Mouse (Mus musculus): ENCODE measurements around the gene Gnmt.

Gnmt gene

DNA sequence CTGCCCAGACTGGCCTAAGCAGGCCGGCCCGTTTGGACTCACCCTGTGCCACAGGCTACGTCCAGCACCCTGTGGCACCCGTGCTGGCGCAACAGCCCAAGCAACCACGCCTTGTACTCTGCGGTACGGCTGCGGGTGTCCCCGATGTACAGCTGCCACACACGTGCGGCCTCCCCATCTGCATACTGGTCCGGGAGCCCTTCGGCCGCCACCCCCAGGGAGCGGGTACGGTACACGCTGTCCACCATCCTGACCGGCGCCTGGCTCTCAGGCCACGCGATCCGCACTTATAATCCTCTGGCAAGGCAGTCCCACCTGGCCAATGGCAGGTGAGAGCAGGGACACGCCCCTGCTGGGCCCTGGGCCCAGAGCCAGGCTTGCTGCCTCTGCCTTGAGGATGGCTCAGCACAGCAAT, at the start of gene Gnmt:
Gene Gnmt (minus strand): TSS at position 265 of the 415 bp plus-strand sequence.
- in situ Hi-C loops (cut with MboI, MseI): no loop called here

DNA sequence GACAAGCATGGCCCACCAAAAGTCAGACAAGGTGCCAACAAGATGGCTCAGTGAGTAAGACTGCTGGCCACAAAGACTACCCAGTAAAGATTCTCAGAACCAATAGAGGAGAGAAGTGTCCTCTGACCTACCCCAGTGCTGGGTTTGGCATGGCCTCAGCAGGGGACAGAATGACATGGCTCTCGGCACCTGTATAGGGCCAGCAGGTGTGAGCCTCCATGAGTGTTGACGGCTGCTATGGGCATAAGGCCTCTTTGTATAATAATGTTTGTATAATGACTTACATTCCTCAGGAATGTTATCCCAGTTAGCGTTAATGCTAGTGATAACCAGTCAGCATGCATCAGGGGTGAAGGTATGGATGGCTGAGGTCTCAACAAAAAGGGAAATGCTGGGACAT, 47.1 kb upstream of the Gnmt start:
- in situ Hi-C loops (cut with MboI, MseI): no loop called here

DNA sequence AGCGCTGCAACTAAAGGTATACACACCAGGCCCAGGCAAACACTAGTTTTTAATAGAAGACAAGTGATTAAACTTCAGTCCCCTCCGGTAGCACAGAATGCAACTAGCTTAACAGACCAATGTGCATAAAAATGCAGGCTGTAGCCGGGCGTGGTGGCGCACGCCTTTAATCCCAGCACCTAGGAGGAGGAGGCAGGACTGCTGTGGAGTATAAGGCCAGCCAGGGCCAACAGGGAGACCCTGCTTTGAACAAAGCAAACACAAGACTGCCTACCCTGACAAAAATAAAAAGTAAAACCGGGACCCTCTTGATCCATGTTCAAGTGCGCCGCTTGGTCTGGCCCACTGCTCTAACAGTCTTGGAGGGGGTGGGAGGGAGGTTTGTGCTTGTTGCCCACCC, 46.1 kb upstream of the Gnmt start:
- in situ Hi-C loops (cut with MboI, MseI): no loop called here

DNA sequence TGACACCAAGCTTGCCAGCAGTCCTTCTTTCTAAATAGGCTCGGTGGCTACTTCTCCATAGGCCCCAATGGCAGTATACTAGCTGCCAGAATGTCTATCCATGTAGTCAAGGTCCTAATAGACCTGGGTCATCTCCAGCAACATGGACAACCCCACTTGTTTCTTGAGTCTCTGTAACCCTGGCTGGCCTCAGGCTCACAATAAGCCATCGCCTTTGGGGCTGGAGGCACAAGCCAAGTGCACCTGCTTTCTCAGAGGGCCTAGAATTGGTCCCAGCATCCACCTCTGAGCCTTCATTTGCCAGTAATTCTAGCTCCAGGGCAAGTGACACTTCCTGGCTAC, 45.1 kb upstream of the Gnmt start:
- in situ Hi-C loops (cut with MboI, MseI): no loop called here

DNA sequence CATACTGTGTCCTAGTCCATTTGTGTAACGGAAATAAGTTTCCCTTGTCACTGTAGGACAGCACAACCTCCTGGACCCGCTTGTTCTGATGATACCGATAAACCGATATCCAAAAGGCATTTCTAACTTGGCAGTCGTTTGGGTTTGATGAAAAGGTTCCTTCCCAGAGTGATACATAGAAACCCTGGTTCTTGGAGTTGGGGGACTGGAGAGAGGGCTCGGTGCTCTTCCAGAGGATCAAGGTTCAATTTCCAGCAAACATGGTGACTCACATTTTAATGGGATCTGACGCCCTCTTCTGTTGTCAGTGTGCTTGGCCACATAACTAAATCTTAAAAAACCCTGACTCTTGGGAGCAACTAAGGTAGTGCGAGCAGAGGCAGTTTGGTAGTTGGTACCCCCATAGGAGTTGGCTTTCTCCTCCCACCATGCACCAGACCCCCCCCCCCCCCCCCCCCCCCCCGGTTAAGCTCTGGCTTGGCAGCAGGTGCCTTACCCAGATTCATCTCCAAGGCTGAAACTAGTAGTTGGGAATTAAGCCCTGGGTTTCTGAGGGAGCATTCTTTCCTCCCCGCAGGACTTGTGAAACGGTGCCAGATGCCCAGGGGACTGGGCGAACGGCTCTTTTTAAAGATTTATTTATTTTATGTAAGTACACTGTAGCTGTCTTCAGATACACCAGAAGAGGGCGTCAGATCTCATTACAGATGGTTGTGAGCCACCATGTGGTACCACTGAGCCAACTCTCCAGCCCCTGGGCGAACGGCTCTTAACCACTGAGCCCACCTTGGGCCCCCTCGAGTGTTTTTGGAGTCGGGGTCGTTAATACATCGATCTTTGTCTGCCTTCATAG, 44.5 kb upstream of the Gnmt start:
- in situ Hi-C loops (cut with MboI, MseI): no loop called here

DNA sequence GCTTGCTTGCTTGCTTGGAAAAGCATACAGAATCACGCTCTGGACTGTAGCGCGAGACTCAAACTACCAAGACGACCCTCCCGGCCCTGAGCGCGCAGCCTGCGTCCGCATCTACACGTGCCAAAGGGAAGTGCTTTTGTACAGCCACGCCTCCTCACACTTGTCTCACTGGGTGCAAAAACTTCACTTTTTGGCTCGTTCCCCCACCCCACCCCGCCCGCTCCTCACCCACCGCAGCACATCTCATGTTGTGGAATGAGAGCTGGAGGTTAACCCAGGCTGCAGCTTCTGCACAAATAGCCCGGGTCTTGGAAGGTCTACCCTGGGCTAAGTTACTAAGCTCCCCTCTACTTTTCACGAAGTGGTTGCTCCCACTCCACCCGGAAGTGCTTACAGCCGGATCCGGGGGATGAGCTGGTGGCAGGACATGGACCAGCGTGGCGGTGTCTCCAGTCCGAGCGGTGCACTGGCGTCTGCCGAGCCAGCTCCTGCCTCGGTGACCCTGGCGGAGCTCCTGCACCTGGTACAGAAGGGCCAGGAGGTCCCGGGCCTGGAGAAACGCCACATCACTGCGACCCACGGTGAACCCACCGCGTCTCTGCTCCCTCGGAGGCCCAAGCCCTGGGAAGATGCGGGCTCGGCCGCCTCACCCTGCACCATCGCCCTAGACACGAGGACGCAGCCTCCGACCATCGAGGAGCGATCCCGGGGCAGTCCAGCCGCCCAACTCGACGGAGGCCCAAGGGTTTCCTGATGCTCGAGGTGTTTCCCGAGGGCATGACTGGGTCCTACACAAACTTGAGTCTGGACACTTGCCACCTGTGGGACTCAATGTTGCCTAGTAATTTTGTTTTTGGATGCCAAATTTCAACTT, 43.7 kb upstream of the Gnmt start, which contains the start of gene 2310039H08Rik:
Gene 2310039H08Rik (plus strand): TSS at position 232 of the 874 bp plus-strand sequence.
- in situ Hi-C loops (cut with MboI, MseI): no loop called here

DNA sequence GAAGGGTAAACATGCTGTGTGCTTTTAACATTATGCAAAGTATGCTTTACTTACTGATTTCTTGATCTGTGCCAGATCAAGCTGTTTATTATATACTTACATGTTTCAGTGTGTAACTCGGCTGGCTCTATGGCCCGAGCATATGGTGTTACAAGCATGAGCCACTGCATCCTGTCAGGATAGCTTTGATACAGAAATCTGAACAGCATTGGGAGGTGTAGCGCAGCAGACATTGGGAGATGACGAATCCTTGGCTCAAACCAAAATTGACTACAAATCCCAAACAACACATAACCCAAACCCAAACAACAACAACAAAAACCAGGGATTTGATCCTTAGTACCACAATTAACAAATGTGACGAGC, 43.1 kb upstream of the Gnmt start:
- in situ Hi-C loops (cut with MboI, MseI): no loop called here

DNA sequence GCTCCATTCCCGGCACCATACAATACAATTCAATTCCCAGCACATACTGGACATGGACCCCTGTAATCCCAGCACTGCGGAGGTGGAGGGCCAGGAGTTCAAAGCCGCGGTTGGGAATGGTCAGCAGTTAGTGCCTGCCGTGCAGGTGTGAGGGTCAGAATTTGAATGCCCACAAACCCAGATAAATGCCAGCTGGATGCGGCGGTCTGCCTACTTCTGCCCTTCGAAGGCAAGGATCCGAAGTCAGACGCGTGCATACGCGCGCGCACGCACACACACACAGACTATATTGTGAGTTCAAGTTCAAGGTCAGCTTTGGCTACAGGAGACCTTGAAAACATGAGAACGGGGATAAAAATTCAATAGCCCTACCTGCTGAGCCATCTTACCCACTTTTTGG, 42.6 kb upstream of the Gnmt start:
- in situ Hi-C loops (cut with MboI, MseI): no loop called here

DNA sequence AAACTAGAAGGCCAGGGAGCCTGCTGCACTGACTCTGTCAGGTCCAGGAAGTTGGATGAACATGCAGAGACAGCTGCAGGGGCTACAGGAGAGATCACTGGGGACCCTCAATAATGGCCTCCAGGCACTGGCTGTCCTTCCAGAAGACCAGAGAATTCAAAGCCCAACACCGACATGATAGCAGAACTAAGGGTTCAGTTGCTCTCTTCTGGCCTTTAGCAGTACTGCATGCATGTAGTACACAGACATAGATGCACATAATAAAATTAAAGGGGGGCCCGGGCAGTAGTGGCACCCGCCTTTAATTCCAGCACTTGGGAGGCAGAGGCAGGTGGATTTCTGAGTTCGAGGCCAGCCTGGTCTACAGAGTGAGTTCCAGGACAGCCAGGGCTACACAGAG, 42.1 kb upstream of the Gnmt start:
- in situ Hi-C loops (cut with MboI, MseI): no loop called here

DNA sequence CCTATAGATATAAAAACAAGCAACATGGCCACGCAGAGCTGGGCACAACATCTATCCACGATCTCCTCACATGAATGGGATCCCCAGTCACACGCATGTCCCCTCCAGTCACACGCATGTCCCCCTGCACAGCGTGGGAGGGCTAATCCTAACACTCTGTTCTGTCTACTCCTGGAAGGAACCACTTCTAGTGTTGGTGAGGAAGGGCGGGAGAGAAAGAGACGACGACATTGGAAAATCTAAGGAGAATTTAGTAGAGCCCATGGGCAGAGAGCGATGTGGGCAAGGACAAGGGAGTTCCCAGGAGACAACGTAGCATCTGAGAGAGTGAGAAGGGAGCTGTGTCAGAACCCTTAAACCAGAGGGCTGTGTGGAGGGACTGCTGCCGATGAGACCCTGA, 41.6 kb upstream of the Gnmt start:
- in situ Hi-C loops (cut with MboI, MseI): no loop called here

DNA sequence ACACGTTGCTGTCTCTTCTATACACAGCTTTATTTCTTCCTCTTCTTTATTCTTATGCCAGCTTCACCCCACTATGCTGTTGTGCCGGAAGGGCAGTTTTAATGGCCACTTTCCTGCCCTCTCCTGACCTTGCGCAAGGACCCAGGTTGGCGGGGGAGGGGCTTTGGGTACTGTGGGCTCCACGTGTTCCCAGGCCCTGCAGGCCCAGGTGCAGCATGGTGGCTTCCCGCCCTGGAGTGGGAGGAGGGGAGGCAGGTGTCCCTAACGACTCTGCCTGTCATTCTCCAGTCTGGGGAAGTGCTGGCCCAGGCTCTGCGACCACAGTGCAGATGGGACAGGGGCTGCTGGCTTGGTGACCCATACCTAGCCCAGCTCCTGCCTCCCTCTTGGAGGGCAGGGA, 38.9 kb upstream of the Gnmt start:
- in situ Hi-C loops (cut with MboI, MseI): loop anchor here (5.0 kb wide), 1 partner anchor 51 kb away; no protein-coding TSS in a partner anchor

DNA sequence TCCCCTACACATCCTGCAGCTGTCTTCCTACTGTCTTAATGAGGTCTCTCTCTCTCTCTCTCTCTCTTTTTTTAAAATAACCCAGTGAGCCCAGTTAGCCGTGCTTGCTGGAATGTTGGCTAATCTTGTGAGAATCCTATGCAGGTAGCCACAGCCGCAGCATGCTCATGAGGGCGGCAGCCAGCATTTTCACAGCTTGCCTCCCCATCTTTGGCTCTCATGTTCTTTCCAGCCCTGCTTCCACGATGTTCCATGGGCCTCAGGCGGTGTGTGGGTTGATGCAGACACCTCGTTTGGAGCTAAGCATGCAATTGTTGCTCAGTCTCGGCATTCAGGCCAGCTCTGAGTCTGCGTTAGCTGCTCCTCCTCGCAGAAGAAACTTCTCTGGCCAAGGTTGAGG, 35.9 kb upstream of the Gnmt start:
- in situ Hi-C loops (cut with MboI, MseI): loop anchor here (5.0 kb wide), 1 partner anchor 48 kb away; no protein-coding TSS in a partner anchor

DNA sequence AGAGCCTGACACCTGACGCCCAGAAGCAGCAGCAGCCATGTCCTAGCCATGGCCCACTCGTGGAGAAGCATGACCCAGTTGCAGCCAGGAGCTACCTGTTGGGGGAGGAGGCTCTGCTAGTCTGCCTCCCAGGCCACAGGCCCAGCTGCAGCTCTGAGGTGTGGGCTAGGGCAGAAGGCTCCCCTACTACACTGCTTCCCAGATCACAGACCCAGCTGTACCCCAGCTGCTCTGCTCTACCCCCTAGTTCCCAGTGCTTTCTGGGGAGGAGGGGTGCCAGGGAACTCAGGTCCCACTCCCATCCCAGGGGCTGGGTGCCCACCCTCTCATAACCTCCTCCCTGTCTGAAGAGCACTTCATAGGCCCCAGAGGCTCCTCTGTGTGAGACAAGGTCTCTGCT, 34.6 kb upstream of the Gnmt start, which contains the start of gene Ptcra:
Gene Ptcra (minus strand): TSS at position 169 of the 400 bp plus-strand sequence.
- in situ Hi-C loops (cut with MboI, MseI): no loop called here

DNA sequence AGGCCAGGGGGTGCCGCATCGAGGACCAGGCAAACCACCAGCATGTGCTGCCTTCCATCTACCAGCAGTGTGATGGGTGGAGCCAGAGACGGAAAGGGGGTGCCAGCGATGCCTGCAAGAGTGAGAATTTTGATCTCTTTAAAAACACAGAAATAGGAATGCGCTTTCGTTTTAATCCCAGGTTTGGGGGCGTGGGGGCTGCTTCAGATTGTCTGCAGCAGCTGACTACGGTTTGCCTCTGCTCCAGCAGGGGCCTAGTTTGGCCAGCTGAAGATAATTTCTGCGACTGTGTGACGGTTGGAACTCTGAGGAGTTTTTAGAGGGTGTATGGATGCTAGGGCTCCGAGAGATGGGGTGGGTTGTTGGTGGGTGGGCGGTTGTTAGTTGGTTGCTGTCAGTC, 29.8 kb upstream of the Gnmt start:
- in situ Hi-C loops (cut with MboI, MseI): no loop called here

DNA sequence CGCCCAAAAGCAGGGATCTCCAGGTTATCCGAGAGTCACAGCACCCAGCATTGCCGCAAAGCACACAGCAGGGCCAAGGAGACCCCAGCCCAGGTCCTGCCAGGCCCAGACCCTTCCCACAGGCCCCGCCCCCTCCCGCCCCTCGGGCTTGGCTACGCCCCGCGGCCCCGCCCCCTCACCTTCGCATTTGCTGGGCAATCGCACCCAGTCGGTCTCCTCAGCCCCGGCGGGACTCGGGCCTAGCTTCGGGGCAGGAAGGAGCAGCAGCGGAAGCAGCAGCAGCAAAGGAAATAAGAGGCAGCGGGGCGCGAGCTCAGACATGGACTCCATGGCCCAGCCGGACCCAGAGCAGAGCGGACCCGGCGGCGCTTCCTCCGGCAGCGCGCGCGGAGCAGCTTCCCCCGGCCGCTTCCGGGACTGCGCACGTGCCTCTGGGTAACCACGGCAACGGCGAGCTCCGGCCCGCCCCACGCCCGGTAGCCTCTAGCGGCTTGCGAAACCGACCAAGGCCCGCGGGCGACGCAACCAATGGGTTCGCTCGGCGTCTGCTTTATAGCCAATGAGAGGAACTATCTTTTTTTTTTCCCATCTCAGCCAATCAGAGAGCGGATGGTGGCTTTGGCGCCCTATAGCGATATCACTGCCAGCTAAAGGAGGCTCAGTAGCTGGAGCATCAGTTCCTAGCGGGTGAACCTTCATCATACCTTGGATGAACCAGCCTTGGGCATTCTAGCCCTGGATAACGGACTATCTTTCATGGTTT, 23.0 kb upstream of the Gnmt start, which contains the start of gene Cnpy3:
Gene Cnpy3 (minus strand): TSS at position 421 of the 763 bp plus-strand sequence.
- in situ Hi-C loops (cut with MboI, MseI): no loop called here

DNA sequence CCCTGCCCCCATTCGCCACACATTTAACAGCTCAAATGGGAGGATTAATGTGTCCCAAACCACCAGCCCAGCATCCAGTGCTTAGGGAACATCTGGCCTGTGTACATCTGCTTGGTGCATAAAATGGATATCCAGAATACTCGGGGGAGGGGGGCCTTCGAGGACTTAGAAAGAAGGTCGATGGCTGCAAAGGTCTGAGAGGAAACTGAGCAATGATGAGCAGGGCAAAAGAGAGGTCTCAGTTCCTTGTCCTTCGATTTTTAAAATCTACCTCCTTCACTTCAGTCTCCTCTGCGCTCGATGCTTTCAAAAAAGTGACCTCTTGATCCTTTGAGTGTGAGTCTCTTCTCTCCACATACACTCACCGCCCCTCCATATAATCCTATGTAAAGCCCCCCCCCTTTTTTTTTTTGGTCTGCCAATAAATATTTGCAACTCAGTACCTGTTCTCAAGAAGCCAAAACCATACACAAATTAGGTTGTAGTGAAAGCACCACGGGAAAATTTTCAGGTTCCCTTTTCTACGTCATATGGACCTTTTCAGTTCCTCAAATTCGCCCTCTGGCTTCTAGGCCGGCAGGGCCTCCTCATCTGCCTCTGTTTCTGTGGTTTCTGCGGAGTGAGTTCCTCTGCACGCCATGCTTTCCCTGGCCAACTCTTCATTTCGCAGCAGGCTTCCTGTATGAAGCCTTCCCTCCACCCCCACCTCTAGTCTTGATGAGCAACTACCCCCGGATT, 22.3 kb upstream of the Gnmt start:
- in situ Hi-C loops (cut with MboI, MseI): no loop called here

DNA sequence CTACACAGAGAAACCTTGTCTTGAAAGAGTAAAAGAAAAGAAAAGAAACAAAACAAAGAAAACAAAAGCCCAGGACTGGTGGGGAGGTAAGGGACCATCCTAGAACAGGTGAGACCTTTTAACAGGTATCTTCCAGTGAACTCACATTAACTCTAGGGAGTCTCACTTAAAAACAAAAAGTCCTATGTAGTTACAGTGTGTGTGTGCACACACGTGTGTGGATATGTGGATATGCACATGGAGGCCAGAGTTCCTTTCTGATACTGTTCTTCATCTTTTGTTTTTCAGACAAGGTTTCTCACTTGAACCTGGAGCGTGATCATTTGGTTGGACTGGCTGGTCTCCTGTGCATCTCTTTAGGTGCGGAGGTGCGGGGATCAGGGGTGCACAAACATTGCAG, 21.6 kb upstream of the Gnmt start:
- in situ Hi-C loops (cut with MboI, MseI): no loop called here

DNA sequence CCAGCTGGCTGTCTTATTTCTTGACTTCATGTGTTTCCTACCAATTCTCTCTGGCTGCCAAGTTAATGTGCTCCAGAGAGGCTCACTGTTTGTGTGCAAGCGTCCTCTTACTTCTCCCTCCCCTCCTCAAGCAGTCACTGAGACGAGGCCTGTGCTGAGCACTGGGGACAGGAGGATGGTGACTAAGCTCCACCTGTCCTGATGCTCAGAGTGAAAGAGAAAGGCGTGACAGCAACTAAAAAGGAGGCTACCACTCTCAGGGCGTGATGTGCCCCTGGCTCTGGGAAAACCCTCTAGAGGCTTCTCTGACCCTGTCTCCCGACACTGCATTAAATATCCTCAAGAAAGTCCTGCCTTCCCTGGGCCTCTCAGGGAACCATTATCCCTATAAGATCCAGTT, 20.3 kb upstream of the Gnmt start:
- in situ Hi-C loops (cut with MboI, MseI): no loop called here

DNA sequence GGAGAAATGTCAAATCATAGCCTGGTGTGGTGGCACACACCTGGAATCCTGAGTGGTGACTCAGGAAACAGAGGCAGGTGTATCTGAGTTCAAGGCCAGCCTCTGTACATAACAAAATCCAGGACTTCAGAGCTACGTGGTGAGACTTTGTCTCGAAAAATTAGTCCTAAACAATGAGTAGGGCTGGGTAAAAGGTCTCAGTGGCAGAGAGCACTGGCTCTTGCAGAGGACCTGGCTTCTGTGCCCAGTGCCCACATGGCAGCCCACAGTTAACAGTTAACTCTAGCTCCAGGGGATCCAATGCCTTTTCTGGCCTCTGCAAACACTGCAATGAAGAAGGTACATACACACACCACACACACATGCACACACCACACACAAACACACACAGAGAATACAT, 18.8 kb upstream of the Gnmt start:
- in situ Hi-C loops (cut with MboI, MseI): no loop called here

DNA sequence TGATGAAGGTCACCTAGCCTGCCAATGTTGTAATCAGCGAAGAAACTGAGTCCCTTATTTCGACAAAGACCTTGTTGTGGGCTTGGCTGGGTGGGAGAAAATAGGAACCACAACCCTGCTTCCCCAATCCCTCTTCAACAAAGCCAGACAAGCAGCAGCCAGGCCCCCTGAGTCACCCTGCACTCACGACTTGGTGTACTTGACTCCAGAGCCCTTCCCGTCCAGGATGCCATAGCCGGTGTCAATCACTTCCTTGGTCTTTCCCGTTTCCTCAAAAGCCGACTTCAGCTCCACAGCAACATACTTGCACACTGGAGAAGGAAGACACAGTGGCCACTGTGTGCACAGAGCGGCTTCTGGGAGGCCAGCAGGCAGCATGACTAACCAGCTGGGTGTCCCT, 18.3 kb upstream of the Gnmt start:
- in situ Hi-C loops (cut with MboI, MseI): no loop called here

DNA sequence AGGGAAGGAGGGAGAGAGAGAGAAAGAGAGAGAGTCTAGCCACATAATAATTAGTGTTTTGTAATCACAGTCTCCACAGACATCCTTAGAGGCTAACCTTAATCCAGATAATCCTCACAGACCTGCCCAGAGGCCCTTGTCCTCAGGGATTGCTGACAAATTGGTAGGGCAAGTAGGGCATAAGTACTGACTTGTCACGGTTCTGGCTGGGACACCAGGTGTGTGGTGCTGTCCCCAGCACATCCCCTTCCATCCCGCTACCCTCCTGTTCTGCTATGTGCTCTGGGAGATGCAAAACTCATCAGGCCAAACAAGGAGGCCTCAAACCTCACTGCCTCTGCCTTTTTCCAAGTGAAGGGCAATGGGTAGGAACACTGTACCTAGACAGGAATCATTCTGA, 16.5 kb upstream of the Gnmt start:
- in situ Hi-C loops (cut with MboI, MseI): no loop called here

All from regulatory T cell (primary cell).